Mouse (Mus musculus): ENCODE measurements around the gene Orai2.
A peak's percentile ranks its signal among the peaks of the same experiment; 100 is the strongest.
"Not testable (repeated sequence)": the region's sequence is repeated elsewhere in the genome, so short reads cannot be mapped to it uniquely, and the experiment has no call there.

Orai2 gene

GRCm38 (mm10) chr5:136171363-136172341, 1.1 kb upstream of the Orai2 start:
- DNase-seq: no peak

GRCm38 (mm10) chr5:136169626-136170511, 644 bp downstream of the Orai2 start:
- no peak for DNase-seq

- no peak for DNase-seq
These were observed 2.4 kb downstream of the Orai2 start for GRCm38 (mm10) chr5:136168071-136168470.

GRCm38 (mm10) chr5:136167296-136167695, 3.2 kb downstream of the Orai2 start:
- no peak for DNase-seq

GRCm38 (mm10) chr5:136165246-136165645, 5.3 kb downstream of the Orai2 start:
- no peak for DNase-seq

- no peak for DNase-seq
These were observed 6.6 kb downstream of the Orai2 start for GRCm38 (mm10) chr5:136163807-136164474.

GRCm38 (mm10) chr5:136160084-136160483, 10.4 kb downstream of the Orai2 start:
- DNase-seq: peak; percentile 62

- no peak for DNase-seq
These were observed 15.1 kb downstream of the Orai2 start for GRCm38 (mm10) chr5:136155399-136155798.

- DNase-seq: no peak
These were observed 18.1 kb downstream of the Orai2 start for GRCm38 (mm10) chr5:136152365-136152764.

GRCm38 (mm10) chr5:136149134-136149576, 21.4 kb downstream of the Orai2 start:
- not testable (repeated sequence) for DNase-seq

- no peak for DNase-seq
These were observed 22.8 kb downstream of the Orai2 start for GRCm38 (mm10) chr5:136147704-136148103.

GRCm38 (mm10) chr5:136146936-136147335, 23.6 kb downstream of the Orai2 start:
- no peak for DNase-seq

- DNase-seq: peak; percentile 56
These were observed 25.7 kb downstream of the Orai2 start for GRCm38 (mm10) chr5:136144606-136145430.

- DNase-seq: no peak
These were observed 27.3 kb downstream of the Orai2 start for GRCm38 (mm10) chr5:136143161-136143755.

GRCm38 (mm10) chr5:136142746-136143145, 27.8 kb downstream of the Orai2 start:
- DNase-seq: no peak

- DNase-seq: no peak
These were observed 30.4 kb downstream of the Orai2 start for GRCm38 (mm10) chr5:136140057-136140482.

- DNase-seq: no peak
These were observed 31.1 kb downstream of the Orai2 start for GRCm38 (mm10) chr5:136139393-136139792.

- DNase-seq: peak; percentile 58
These were observed 32.7 kb downstream of the Orai2 start for GRCm38 (mm10) chr5:136137658-136138274.

GRCm38 (mm10) chr5:136136292-136136990, 34.1 kb downstream of the Orai2 start:
- DNase-seq: no peak

Data from lung, postnatal 14 days (tissue).